Mouse (Mus musculus): ENCODE results near the gene Olah. TPM values are rescaled to one million over a fixed set of nuclear protein-coding genes. Genes with fewer than 3 reads are reported as not detected.

The Olah gene
- polyA plus RNA-seq, 1 experiment from 2014 or later: not detected

DNA sequence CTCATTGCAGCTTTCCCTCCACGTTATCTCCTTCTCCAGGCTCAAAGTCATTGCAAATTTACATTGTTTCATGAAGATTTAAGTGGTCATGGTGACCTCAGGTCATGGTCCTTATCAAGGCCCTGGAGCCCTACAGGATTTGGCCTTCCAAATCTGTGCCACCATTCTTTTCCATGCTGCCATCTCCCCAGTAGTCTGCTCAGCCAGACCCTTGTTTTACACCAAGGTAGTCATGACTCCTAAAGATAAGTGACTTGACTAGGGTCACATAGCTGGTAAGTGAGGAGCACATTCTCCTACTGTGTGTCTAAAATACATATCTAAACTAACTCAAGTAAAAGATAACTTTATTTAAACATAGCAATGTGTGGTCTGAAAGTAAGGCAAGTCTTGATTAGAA is 104.8 kb downstream of the Olah start:
- Histone ChIP-seq H3K27me3 (no peaks in the 10 kb centered on the region), H3K4me3 (no peak overlapping the region), H3K4me1 (no peaks in the 10 kb centered on the region), H3K4me2 (replicated peaks) (no peak overlapping the region), H3K9ac (replicated peaks) (no peak overlapping the region), H3K9me3 (no peaks in the 10 kb centered on the region), H3K36me3 (no peaks in the 10 kb centered on the region), H3K27ac (replicated peaks) (no peak overlapping the region)
- ATAC-seq (ENCODE audit: low FRiP score, low read depth): no peak
- 89% methylated on average over 1 of the region's 1 CpGs for WGBS

Other genes starting within 250 kb of the Olah start
- gene Nmt2, start 113.0 kb downstream of the Olah start, polyA plus RNA-seq (2016; fragmentation: Nextera tagmentation; extraction: Ambion mirVana): 67.1 and 69.2 TPM in 2 replicates
- 15.8 and 16.1 TPM in 2 replicates for gene Rpp38, start 64.6 kb downstream of the Olah start, polyA plus RNA-seq (2016; fragmentation: Nextera tagmentation; extraction: Ambion mirVana)
- not detected in 2 replicates for gene Acbd7, start 61.0 kb downstream of the Olah start, polyA plus RNA-seq (2016; fragmentation: Nextera tagmentation; extraction: Ambion mirVana)
- gene Meig1, start 25.4 kb upstream of the Olah start, polyA plus RNA-seq (2016; fragmentation: Nextera tagmentation; extraction: Ambion mirVana): 1.3 TPM in 1 of 2 replicates, not detected in the other
- 9.4 and 9.9 TPM in 2 replicates for gene Dclre1c, start 26.9 kb upstream of the Olah start, polyA plus RNA-seq (2016; fragmentation: Nextera tagmentation; extraction: Ambion mirVana)
- 31.7 and 35.3 TPM in 2 replicates for gene Suv39h2, start 77.8 kb upstream of the Olah start, polyA plus RNA-seq (2016; fragmentation: Nextera tagmentation; extraction: Ambion mirVana)
- gene Gm45902, start 115.6 kb upstream of the Olah start, polyA plus RNA-seq (2016; fragmentation: Nextera tagmentation; extraction: Ambion mirVana): 10.4 and 11.5 TPM in 2 replicates
- gene Hspa14, start 115.6 kb upstream of the Olah start, polyA plus RNA-seq (2016; fragmentation: Nextera tagmentation; extraction: Ambion mirVana): 91.8 and 95.9 TPM in 2 replicates
- gene Cdnf, start 115.8 kb upstream of the Olah start, polyA plus RNA-seq (2016; fragmentation: Nextera tagmentation; extraction: Ambion mirVana): 0.08 and 0.15 TPM in 2 replicates
- 44.6 and 49.9 TPM in 2 replicates for gene Fam107b, start 173.3 kb upstream of the Olah start, polyA plus RNA-seq (2016; fragmentation: Nextera tagmentation; extraction: Ambion mirVana)

All from midbrain, embryonic 12.5 days (tissue).